Mouse (Mus musculus) liver, embryonic 14.5 days (tissue): ENCODE results near the gene Tmc4.

ENCODE experiments used
- CTCF ChIP-seq: IDR thresholded peaks from 2 replicates; pipeline ENCODE4 v1.5.1; 2016; ENCODE audit warnings: antibody characterized with exemption, low read depth, control low read depth
- EP300 ChIP-seq: IDR thresholded peaks from 2 replicates; pipeline ENCODE4 v1.6.1; 2016; ENCODE audit warnings: antibody characterized with exemption, low read depth

DNA sequence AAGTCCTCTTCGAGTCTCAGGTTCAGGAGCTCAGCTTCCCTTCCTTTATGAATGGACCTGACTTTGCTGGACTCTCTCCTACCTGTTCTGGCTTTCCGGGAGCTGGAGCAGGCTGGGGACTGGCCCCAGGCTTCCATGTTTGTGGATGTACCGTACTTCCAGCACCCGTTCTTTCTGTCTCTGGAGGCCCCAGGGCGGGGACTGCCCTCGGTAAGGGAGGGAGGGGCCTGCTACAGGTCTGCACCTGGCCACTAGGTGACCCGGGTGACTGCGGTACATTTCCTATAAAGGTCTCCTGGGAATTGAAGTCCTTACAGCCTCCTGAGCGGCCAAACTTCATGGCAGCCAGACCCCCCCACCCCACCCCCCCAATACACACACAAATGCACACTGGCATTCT lies at the start of gene Tmc4:
- no peak for TF ChIP-seq EP300
- no peak for TF ChIP-seq CTCF
